Mouse (Mus musculus) myocyte (in vitro differentiated cells): Measurements from ENCODE around the gene Nadk2.

Experiments used
- CEBPB ChIP-seq: IDR thresholded peaks from 2 replicates; pipeline ENCODE4 v1.6.1; 2011; ENCODE audit warnings: mild to moderate bottlenecking, moderate library complexity; ENCODE audit not compliant: poor library complexity, insufficient read depth, severe bottlenecking
- E2F4 ChIP-seq: IDR thresholded peaks from one replicate; pipeline ENCODE4 v1.6.1; 2011; ENCODE audit warnings: mild to moderate bottlenecking, control low read depth, moderate library complexity; ENCODE audit not compliant: insufficient read depth
- MAX ChIP-seq: IDR thresholded peaks from one replicate; pipeline ENCODE4 v1.6.1; 2011; ENCODE audit warnings: low read depth, mild to moderate bottlenecking, control low read depth
- MYOD1 ChIP-seq, 3 experiments: IDR thresholded peaks; one replicate each; pipeline ENCODE4 v1.6.1; 2011; ENCODE audit warnings: control low read depth in 2 of 3, low read depth in 2 of 3, mild to moderate bottlenecking in 2 of 3, moderate library complexity in 1 of 3; ENCODE audit not compliant: insufficient read length in 2 of 3, control insufficient read depth in 1 of 3
- MYOG ChIP-seq, 3 experiments: IDR thresholded peaks; one replicate each; pipeline ENCODE4 v1.6.1; 2011; ENCODE audit warnings: control low read depth in 2 of 3, low read depth in 2 of 3, mild to moderate bottlenecking in 2 of 3; ENCODE audit not compliant: insufficient read length in 2 of 3, control insufficient read depth in 1 of 3, insufficient read depth in 1 of 3
- POLR2A ChIP-seq: IDR thresholded peaks from one replicate; pipeline ENCODE4 v1.6.1; 2011; ENCODE audit warnings: low read depth, mild to moderate bottlenecking, control low read depth, moderate library complexity; ENCODE audit not compliant: insufficient read length
- POLR2AphosphoS2 ChIP-seq: IDR thresholded peaks from one replicate; pipeline ENCODE4 v1.6.1; 2011; ENCODE audit warnings: low read depth, control low read depth; ENCODE audit not compliant: insufficient read length
- TCF12 ChIP-seq: IDR thresholded peaks from one replicate; pipeline ENCODE4 v1.6.1; 2011; ENCODE audit warnings: mild to moderate bottlenecking, control low read depth; ENCODE audit not compliant: poor library complexity, insufficient read depth, severe bottlenecking
- TCF3 ChIP-seq: IDR thresholded peaks from one replicate; pipeline ENCODE4 v1.6.1; 2011; ENCODE audit warnings: low read depth, control low read depth; ENCODE audit not compliant: insufficient read length
- USF1 ChIP-seq: IDR thresholded peaks from one replicate; pipeline ENCODE4 v1.6.1; 2011; ENCODE audit warnings: low read depth, mild to moderate bottlenecking, control low read depth, moderate library complexity

GRCm38 (mm10) chr15:9074671-9075070 lies 3.6 kb downstream of the Nadk2 start:
- TF ChIP-seq POLR2AphosphoS2 = no peak
- no peak for TF ChIP-seq MAX
- TF ChIP-seq POLR2A = no peak
- TF ChIP-seq USF1 = no peak
- TF ChIP-seq TCF12 = no peak
- no peak for TF ChIP-seq MYOG (IDR thresholded peaks at IDR 0.05; ENCODE audit: control insufficient read depth in 1 of 3, insufficient read depth in 1 of 3, insufficient read length in 2 of 3, low read depth in 2 of 3)
- TF ChIP-seq E2F4 = no peak
- TF ChIP-seq CEBPB = no peak
- no peak for TF ChIP-seq MYOD1 (IDR thresholded peaks at IDR 0.05; ENCODE audit: control insufficient read depth in 1 of 3, insufficient read length in 2 of 3, low read depth in 2 of 3)
- no peak for TF ChIP-seq TCF3
